Comparison of ENCODE assay signal across 27 mouse cellular contexts in genomic region chr3:132940181-132940990, GRCm38 (mm10). TPM values are rescaled to one million over a fixed set of nuclear protein-coding genes. Genes with fewer than 3 reads are reported as not detected.
A peak's percentile ranks its signal among the peaks of the same experiment; 100 is the strongest.
DNase-seq lines count a peak whose midpoint lies in the region; ATAC-seq and TF ChIP-seq lines count a peak whose summit lies in the region.
"Had no signal": no experiment of that assay in that cellular context is flagged by ENCODE, and none has a peak within 500 bp of the region (broad histone marks: within the 10 kb centered on the region; RNA-seq: fewer than 3 reads in every experiment).

No protein-coding gene starts in this region.

- H3K27me3 ChIP-seq in kidney, adult 2 months (replicated peaks; ENCODE audit: control insufficient read depth, insufficient read depth, low read length): no peaks in the 10 kb centered on the region
- H3K27me3 ChIP-seq in lung, embryonic 14.5 days (ENCODE audit: insufficient read depth, low read length): no peaks in the 10 kb centered on the region
- H3K27me3 ChIP-seq: limb, embryonic 13.5 days; stomach, embryonic 15.5 days had no signal

- no peak overlapping the region for H3K4me2 ChIP-seq in lung, embryonic 14.5 days
- H3K4me2 ChIP-seq: limb, embryonic 13.5 days; liver, embryonic 11.5 days; stomach, embryonic 15.5 days had no signal

- TF ChIP-seq POLR2A in kidney, adult 2 months (IDR thresholded peaks at IDR 0.05; ENCODE audit: low read depth, low read length): no peak

- no peaks in the 10 kb centered on the region for H3K9me3 ChIP-seq in lung, embryonic 14.5 days (ENCODE audit: low read depth, low read length)
- H3K9me3 ChIP-seq: limb, embryonic 13.5 days; midbrain, embryonic 10.5 days; stomach, embryonic 15.5 days had no signal

- 61% methylated on average over 10 of the region's 10 CpGs for WGBS in kidney, adult 2 months
- 53% methylated on average over 10 of the region's 10 CpGs for WGBS in lung, embryonic 14.5 days

- H3K36me3 ChIP-seq in kidney, adult 2 months (ENCODE audit: control insufficient read depth, insufficient read depth, low read length): no peaks in the 10 kb centered on the region
- H3K36me3 ChIP-seq in lung, embryonic 14.5 days (ENCODE audit: insufficient read depth): 0 out of 2 replicates have a peak, but pooled peaks cover 3% of the 10 kb centered on the region
- H3K36me3 ChIP-seq: limb, embryonic 13.5 days; midbrain, embryonic 10.5 days; stomach, embryonic 15.5 days had no signal

- ATAC-seq in lung, embryonic 14.5 days (ENCODE audit: insufficient read depth): 0 out of 2 replicates have a peak, but pooled peaks have one; percentile 42
- ATAC-seq: activated CD4-positive, CD25-positive, alpha-beta regulatory T cell, adult 4 months; forebrain, postnatal 0 days; hindbrain, embryonic 16.5 days had no signal

- no peak overlapping the region for H3K9ac ChIP-seq in lung, embryonic 14.5 days
- H3K9ac ChIP-seq: forebrain, postnatal 0 days; limb, embryonic 13.5 days; stomach, embryonic 15.5 days had no signal

- peaks cover 22% of the 10 kb centered on the region; the same call in 1 of the 2 replicates for H3K4me1 ChIP-seq in kidney, adult 2 months (ENCODE audit: control insufficient read depth, insufficient read depth, low read length)
- 0 out of 2 replicates have a peak, but pooled peaks cover 4% of the 10 kb centered on the region for H3K4me1 ChIP-seq in lung, embryonic 14.5 days (ENCODE audit: insufficient read depth)
- H3K4me1 ChIP-seq: stomach, embryonic 15.5 days had no signal

- no peak for TF ChIP-seq CTCF in kidney, adult 2 months (conservative IDR thresholded peaks at IDR 0.05; ENCODE audit: insufficient read depth, insufficient read length, low read depth, low read length)
- TF ChIP-seq CTCF in lung, embryonic 14.5 days (IDR thresholded peaks at IDR 0.05; ENCODE audit: low read depth): no peak

- 0 out of 2 replicates have a peak overlapping the region, but pooled peaks have one; percentile 20 for H3K27ac ChIP-seq in kidney, adult 2 months (ENCODE audit: insufficient read depth, low read depth, low read length)
- H3K27ac ChIP-seq in lung, embryonic 14.5 days (ENCODE audit: low read depth): peak overlapping the region; percentile 43; the same call in 1 of the 2 replicates
- H3K27ac ChIP-seq: heart, adult 2 months; limb, embryonic 13.5 days; midbrain, embryonic 10.5 days; stomach, embryonic 15.5 days had no signal

- no peak for DNase-seq in kidney, adult 2 months
- DNase-seq in kidney, adult 18-20 months: no peak
- peak; percentile 23 for DNase-seq in ES-CJ7 (ENCODE audit: low read depth, low spot score)
- DNase-seq in lung, embryonic 14.5 days: peak; percentile 23
- peak; percentile 36 for DNase-seq in lung, postnatal 14 days
- no peak for DNase-seq in frontal cortex, postnatal 14 days (ENCODE audit: low spot score in 2 of 2)
- no peak for DNase-seq in gastrocnemius, postnatal 4 days (ENCODE audit: low spot score in 2 of 2)
- DNase-seq: adrenal gland, adult 8-10 months; cerebellum, adult 2 months; cerebellum, postnatal 14 days; forebrain, postnatal 0 days; gastrocnemius, postnatal 25 days; heart, adult 2 months; heart, postnatal 14 days; kidney, adult 8-10 months; kidney, postnatal 10 days; layer of hippocampus, adult 9-11 months; right cerebral cortex, postnatal 25 days had no signal

- no peak overlapping the region for H3K4me3 ChIP-seq in kidney, adult 2 months (ENCODE audit: insufficient read depth, low read depth, low read length)
- no peak overlapping the region for H3K4me3 ChIP-seq in lung, embryonic 14.5 days (ENCODE audit: low read depth, low read length)
- H3K4me3 ChIP-seq: erythroblast, embryonic 14.5 days; heart, adult 2 months; limb, embryonic 13.5 days; midbrain, embryonic 10.5 days; stomach, embryonic 15.5 days had no signal

RNA-seq across cellular contexts. Expression of gene Npnt, which starts 9.7 kb away (rescaled TPM):
- 119 and 132 TPM in 2 replicates for polyA plus RNA-seq in kidney, adult 2 months (2012; rRNA removed)
- polyA plus RNA-seq in lung, embryonic 14.5 days (2014; fragmentation: Nextera tagmentation; extraction: Ambion mirVana): 84.5 and 91.3 TPM in 2 replicates
- total RNA-seq in gastrocnemius, postnatal 4 days (2021): 10 to 100 TPM; 47.9 to 66.2 TPM
- total RNA-seq: megakaryocyte progenitor cell, adult 5-6 weeks; monocyte, adult 5-6 weeks had no signal
- polyA plus RNA-seq: erythroblast, embryonic 14.5 days had no signal

Comparison
In these comparisons a context has a peak if more than half of its experiments do, and no peak if none do; other contexts are left out.
1. DNase-seq: peak in ES-CJ7 (single experiment), lung, embryonic 14.5 days (single experiment) and lung, postnatal 14 days (single experiment); none in kidney, adult 2 months (single experiment), kidney, adult 18-20 months (single experiment), frontal cortex, postnatal 14 days (0 of 2) and gastrocnemius, postnatal 4 days (0 of 2).